In genomic region chr8:110963051-110963450, GRCm38 (mm10) we compare ENCODE assay signal across 28 mouse cellular contexts.
"Had no signal": no experiment of that assay in that cellular context is flagged by ENCODE, and none has a peak within 500 bp of the region (broad histone marks: within the 10 kb centered on the region; RNA-seq: fewer than 3 reads in every experiment).

No protein-coding gene starts in this region.

- H3K4me1 ChIP-seq: hindbrain, embryonic 10.5 days; hindbrain, embryonic 12.5 days; limb, embryonic 13.5 days had no signal

- H3K9ac ChIP-seq: heart, embryonic 12.5 days; hindbrain, embryonic 12.5 days; hindbrain, embryonic 14.5 days; intestine, embryonic 15.5 days; kidney, embryonic 15.5 days; limb, embryonic 13.5 days; limb, embryonic 15.5 days; liver, embryonic 12.5 days; liver, embryonic 14.5 days had no signal

- ATAC-seq: hindbrain, embryonic 16.5 days; inflammation-experienced regulatory T-cells, adult 6 months; intestine, embryonic 15.5 days; liver, embryonic 12.5 days had no signal

- H3K27ac ChIP-seq: gastrocnemius, adult 2 months; heart, embryonic 10.5 days; hindbrain, embryonic 10.5 days; hindbrain, embryonic 12.5 days; hindbrain, embryonic 14.5 days; intestine, embryonic 15.5 days; kidney, embryonic 15.5 days; kidney, postnatal 0 days; limb, embryonic 13.5 days; limb, embryonic 15.5 days; liver, embryonic 12.5 days; liver, embryonic 14.5 days had no signal

- H3K27me3 ChIP-seq: heart, embryonic 12.5 days; hindbrain, embryonic 12.5 days; intestine, embryonic 15.5 days; kidney, embryonic 15.5 days; limb, embryonic 13.5 days; limb, embryonic 15.5 days; liver, embryonic 12.5 days had no signal

- H3K4me2 ChIP-seq: heart, embryonic 12.5 days; hindbrain, embryonic 12.5 days; hindbrain, embryonic 14.5 days; intestine, embryonic 15.5 days; kidney, embryonic 15.5 days; limb, embryonic 13.5 days; limb, embryonic 15.5 days; liver, embryonic 12.5 days had no signal

- H3K4me3 ChIP-seq: gastrocnemius, adult 2 months; heart, embryonic 10.5 days; heart, embryonic 12.5 days; hindbrain, embryonic 10.5 days; hindbrain, embryonic 12.5 days; intestine, embryonic 15.5 days; kidney, embryonic 15.5 days; limb, embryonic 13.5 days; limb, embryonic 15.5 days; liver, embryonic 12.5 days had no signal

- DNase-seq: gastrocnemius, adult 2 months; gastrocnemius, postnatal 10 days; gastrocnemius, postnatal 25 days; heart, adult 18-20 months; heart, postnatal 10 days; heart, postnatal 4 days; kidney, adult 11 months; kidney, adult 2 months; kidney, adult 9 months; kidney, postnatal 14 days; kidney, postnatal 36 days; layer of hippocampus, adult 9-11 months; layer of hippocampus, postnatal 36 days; left cerebral cortex, postnatal 4 days had no signal

- H3K9me3 ChIP-seq: heart, embryonic 10.5 days; heart, embryonic 12.5 days; hindbrain, embryonic 10.5 days; hindbrain, embryonic 12.5 days; intestine, embryonic 15.5 days; kidney, embryonic 15.5 days; limb, embryonic 13.5 days; limb, embryonic 15.5 days; liver, embryonic 12.5 days had no signal
